Mouse (Mus musculus): ENCODE measurements around the gene Elmod1.

The Elmod1 gene

GRCm38 (mm10) chr9:53910331-53910730 lies 64.8 kb downstream of the Elmod1 start:
- peak; percentile 70 for ATAC-seq (ENCODE audit: low TSS enrichment)

- no peak for ATAC-seq (ENCODE audit: low TSS enrichment)
Observed at GRCm38 (mm10) chr9:53906798-53907197, 68.3 kb downstream of the Elmod1 start.

- ATAC-seq (ENCODE audit: low TSS enrichment): no peak
Observed at GRCm38 (mm10) chr9:53905418-53905817, 69.7 kb downstream of the Elmod1 start.

GRCm38 (mm10) chr9:53903215-53903842 lies 71.8 kb downstream of the Elmod1 start:
- peak; percentile 51 for ATAC-seq (ENCODE audit: low TSS enrichment)

- peak; percentile 72 for ATAC-seq (ENCODE audit: low TSS enrichment)
Observed at GRCm38 (mm10) chr9:53899836-53900235, 75.3 kb downstream of the Elmod1 start.

- no peak for ATAC-seq (ENCODE audit: low TSS enrichment)
Observed at GRCm38 (mm10) chr9:53895827-53896226, 79.3 kb downstream of the Elmod1 start.

GRCm38 (mm10) chr9:53890075-53890474 lies 85.0 kb downstream of the Elmod1 start:
- ATAC-seq (ENCODE audit: low TSS enrichment): peak; percentile 90

- no peak for ATAC-seq (ENCODE audit: low TSS enrichment)
Observed at GRCm38 (mm10) chr9:53883588-53884280, 91.4 kb downstream of the Elmod1 start.

GRCm38 (mm10) chr9:53877423-53877822 lies 97.7 kb downstream of the Elmod1 start:
- ATAC-seq (ENCODE audit: low TSS enrichment): no peak

- peak; percentile 95 for ATAC-seq (ENCODE audit: low TSS enrichment)
Observed at GRCm38 (mm10) chr9:53873239-53873638, 101.9 kb downstream of the Elmod1 start.
